Mouse (Mus musculus): ENCODE data around the gene Ncapg2. TPM values are rescaled to one million over a fixed set of nuclear protein-coding genes. Genes with fewer than 3 reads are reported as not detected.

Ncapg2 gene
- total RNA-seq, 1 experiment from 2014 or later: 21.8 TPM

DNA sequence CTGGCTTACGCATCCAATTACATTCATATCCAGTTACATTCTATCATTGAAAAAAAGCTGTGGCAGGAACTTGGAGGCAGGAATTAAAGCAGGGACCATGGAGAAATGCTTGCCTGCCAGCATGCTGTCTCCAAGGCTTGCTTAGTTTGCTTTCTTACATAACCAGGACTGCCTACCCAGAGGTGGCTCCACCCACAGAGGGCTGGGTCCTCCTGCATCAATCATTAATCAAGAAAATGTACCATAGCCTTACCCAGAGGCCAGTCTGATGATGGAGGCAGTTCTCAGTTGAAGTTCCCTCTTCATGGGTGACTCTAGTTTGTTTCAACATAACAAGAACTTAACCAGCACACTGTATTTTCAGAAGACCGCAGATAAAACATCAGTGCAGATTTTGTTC, 44.3 kb downstream of the Ncapg2 start:
- DNase-seq: no peak

GRCm38 (mm10) chr12:116460379-116461065, 55.3 kb downstream of the Ncapg2 start:
- DNase-seq: peak; percentile 20

- DNase-seq: no peak
Observed at GRCm38 (mm10) chr12:116467030-116467429, 61.8 kb downstream of the Ncapg2 start.

DNA sequence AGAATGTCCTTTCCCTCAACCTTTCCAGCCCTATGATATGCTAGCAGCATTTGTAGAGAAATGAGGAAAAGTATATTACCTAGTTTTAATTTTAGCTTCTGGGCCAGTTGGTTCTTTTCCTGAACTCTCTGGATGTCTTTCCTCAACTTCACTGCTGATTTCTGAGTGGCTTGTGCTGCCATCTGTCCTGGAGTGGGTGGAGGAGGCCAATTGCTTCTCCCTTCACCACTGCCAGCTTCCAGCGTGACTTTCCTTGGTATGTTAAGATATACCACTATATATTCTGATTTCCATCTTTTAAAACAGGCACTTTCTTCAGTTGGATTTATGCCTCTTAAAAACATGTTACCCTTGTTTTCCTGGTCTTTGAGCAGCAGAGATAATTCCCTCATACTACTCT, 63.1 kb downstream of the Ncapg2 start:
- no peak for DNase-seq

- DNase-seq: no peak
Observed at GRCm38 (mm10) chr12:116469096-116469495, 63.9 kb downstream of the Ncapg2 start.

GRCm38 (mm10) chr12:116473264-116473663, 68.1 kb downstream of the Ncapg2 start:
- no peak for DNase-seq

DNA sequence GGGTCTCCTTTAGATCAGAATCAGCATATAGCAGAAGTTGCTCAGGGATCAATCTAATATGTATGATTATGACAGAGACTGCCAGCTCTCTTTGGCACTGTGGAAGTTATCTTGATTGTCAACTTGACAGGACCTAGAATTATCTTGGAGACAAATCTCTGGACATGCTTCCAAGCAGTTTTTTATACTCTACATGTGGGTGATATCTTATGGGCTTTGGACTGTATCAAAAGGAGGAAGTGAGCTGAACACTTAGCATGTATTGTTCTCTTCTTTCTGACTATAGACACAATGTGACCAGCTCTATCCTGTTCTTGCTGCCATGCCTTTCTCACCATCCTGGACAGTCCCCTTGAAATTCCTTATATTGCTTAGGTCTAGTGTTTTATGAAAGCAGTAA, 68.6 kb downstream of the Ncapg2 start:
- DNase-seq: no peak

GRCm38 (mm10) chr12:116474676-116475075, 69.5 kb downstream of the Ncapg2 start:
- no peak for DNase-seq

GRCm38 (mm10) chr12:116478771-116479170, 73.6 kb downstream of the Ncapg2 start:
- no peak for DNase-seq

GRCm38 (mm10) chr12:116481921-116482320, 76.7 kb downstream of the Ncapg2 start:
- DNase-seq: no peak

DNA sequence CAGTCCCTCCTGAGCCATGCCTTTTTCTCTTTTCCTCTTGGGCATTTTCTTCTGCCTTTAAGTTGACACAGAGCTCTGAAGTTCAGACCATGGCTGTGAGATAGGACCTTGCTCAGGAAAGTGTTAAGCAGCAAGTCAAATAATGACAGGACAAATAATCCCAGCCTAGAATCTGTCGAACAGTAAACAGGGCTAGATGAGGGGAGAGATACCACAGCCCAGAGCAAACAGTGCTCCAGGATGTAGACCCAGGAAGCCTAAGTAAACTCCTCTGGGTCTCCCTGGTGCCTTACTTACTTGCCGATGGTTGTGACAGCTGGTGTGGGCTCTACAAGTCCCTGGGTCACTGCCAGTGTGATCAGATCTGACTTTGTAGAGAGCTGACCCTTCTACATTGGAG, 78.4 kb downstream of the Ncapg2 start:
- DNase-seq: no peak

DNA sequence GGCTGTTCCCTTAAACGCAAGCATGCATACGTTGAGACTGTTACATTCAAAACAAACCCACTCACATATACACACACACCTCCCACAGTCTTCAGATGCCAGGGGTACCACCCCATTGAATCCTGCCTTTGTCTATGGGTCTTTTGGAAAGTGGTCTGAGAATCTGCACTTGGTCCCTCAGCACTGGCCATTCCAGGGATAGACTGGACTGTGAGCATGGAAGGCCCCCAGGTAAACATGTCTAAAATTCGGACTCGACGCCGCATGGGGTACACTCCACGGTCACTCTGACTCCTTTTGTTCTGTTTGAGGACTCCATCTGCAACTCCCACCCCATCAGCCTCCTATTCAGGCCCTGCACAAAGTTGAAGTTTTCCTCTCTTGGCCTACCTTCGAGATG, 79.8 kb downstream of the Ncapg2 start:
- no peak for DNase-seq

DNA sequence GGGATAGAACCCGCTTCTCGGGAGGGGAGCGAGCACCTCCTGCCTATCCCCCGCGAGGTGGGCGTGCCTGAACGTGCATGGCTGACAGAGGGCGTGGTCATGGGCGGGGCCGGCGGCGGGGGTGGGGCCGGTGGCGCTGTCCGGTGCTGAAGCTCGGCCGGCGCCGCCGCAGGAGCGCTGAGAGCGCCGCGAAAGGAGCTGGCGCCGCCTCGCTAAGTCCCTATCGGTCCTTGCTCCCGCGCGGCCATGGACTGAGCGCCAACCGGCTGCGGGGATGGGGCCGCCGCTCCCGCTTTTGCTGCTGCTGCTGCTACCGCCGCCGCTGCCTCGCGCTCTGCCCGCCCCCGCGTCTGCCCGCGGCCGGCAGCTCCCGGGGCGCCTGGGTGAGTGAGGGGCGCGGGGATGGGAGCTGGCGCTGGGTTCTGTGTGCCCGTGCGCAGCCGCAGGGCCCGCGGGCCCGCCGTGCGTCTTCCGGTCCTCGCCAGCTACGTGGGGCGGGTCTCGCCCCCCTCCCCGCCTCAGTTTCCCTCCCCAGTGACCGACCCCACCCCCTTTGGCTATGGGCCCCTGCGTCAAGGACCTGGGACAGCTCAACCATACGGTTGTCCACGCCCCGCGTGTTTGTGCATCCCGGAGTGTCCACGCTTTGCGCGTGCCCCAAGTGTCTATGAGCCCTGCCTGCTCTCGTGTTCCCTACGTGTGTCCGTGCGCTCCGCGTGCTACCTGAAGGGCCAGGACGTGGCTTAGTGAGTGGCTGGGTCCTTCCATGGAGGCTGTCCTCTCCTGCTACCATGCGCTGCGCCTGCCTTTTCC, 80.6 kb downstream of the Ncapg2 start, which contains the start of gene Ptprn2:
Gene Ptprn2 (plus strand): TSS at position 130 of the 813 bp plus-strand sequence.
- peak; percentile 88 for DNase-seq

- no peak for DNase-seq
Observed at GRCm38 (mm10) chr12:116486404-116486730, 81.2 kb downstream of the Ncapg2 start.

GRCm38 (mm10) chr12:116488836-116489235, 83.6 kb downstream of the Ncapg2 start:
- no peak for DNase-seq

DNA sequence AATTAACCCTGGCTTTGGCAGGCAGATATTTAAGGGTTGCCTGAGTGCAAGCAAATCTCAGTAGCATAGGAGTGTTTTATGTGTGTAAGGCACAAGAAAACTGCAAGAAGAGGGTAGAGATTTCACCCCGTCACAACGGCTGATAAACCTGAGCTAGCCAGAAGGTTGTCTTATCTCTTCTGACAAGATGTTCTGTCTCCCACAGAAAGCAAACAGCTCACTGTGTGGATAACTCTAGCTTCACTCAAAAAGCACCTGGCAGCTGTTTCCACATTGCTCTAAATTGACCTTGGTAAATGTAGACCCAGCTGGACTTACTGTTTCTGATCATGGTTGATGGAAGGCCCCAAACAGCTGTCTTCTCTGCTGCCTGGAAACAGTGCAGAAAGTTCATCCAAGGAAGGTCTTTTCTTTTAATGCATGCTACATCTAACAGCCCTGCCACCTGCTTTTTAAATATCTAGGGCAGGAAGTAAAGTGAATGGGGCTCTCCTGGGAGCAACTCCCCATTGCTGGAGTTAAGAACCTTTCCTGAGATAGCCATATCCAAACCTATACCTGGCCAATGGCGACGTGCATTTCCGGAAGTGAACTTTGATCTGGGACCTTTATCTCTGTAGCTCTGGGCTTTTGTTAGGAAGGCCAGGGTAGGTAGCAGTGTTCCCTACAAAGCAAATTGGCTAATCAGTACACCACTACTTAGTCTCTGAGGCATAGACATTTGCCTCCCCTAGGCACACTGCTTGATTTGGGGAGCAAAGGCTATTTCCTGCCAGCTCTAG, 85.6 kb downstream of the Ncapg2 start:
- DNase-seq: no peak

GRCm38 (mm10) chr12:116498666-116499065, 93.5 kb downstream of the Ncapg2 start:
- DNase-seq: no peak

- DNase-seq: no peak
Observed at GRCm38 (mm10) chr12:116500652-116501051, 95.5 kb downstream of the Ncapg2 start.

GRCm38 (mm10) chr12:116512482-116512881, 107.3 kb downstream of the Ncapg2 start:
- DNase-seq: no peak

All from adrenal gland, postnatal 14 days (tissue).